8 mouse cellular contexts compared by ENCODE assay signal in the genomic region with DNA sequence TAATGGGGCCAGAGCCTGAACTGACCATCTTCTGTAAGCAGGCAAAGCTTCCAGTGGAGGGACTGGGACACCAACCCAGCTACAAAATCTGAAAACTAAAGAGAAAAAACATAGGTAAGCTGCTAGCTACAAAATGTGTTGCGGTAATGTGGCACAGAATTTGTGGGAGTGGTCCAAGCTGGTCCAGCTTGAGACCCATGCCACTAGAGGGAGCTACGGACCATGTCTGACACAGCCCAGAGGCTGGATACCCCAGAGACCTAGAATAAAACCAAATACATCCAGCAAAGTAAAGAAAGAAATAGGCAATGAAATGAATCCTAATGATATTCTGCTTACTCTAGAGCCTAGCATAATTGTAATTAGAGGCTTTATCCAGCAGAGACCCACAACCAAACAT.
DNase-seq lines count a peak whose midpoint lies in the region; ATAC-seq lines count a peak whose summit lies in the region.

No protein-coding gene starts in this region.

- H3K4me2 ChIP-seq in embryonic facial prominence, embryonic 11.5 days (ENCODE audit: low read depth, low read length), result no peak overlapping the region
- no peak overlapping the region for H3K4me2 ChIP-seq in kidney, embryonic 14.5 days (replicated peaks; ENCODE audit: low read depth, low read length)

- H3K9ac ChIP-seq in embryonic facial prominence, embryonic 11.5 days (replicated peaks; ENCODE audit: low read length), result no peak overlapping the region
- H3K9ac ChIP-seq in kidney, embryonic 14.5 days (ENCODE audit: low read depth, low read length), result no peak overlapping the region

- no peak overlapping the region for H3K27ac ChIP-seq in embryonic facial prominence, embryonic 11.5 days (replicated peaks; ENCODE audit: low read depth, low read length)
- no peak overlapping the region for H3K27ac ChIP-seq in kidney, embryonic 14.5 days (ENCODE audit: low read depth, low read length)

- no peak for ATAC-seq in embryonic facial prominence, embryonic 11.5 days (replicated peaks; ENCODE audit: insufficient number of reproducible peaks, low FRiP score, low TSS enrichment, low read depth)
- ATAC-seq in kidney, embryonic 14.5 days (ENCODE audit: low FRiP score, low TSS enrichment), result peak; percentile 73; the same call in 1 of the 2 replicates
- peak; percentile 80 for ATAC-seq in megakaryocyte progenitor cell, adult 5-6 weeks (replicated peaks; ENCODE audit: poor library complexity)
- ATAC-seq in activated CD4-positive, CD25-positive, alpha-beta regulatory T cell, adult 4 months, result no peak

- H3K36me3 ChIP-seq in embryonic facial prominence, embryonic 11.5 days (replicated peaks; ENCODE audit: control insufficient read depth, insufficient read depth, low read depth, low read length), result no peaks in the 10 kb centered on the region
- no peaks in the 10 kb centered on the region for H3K36me3 ChIP-seq in kidney, embryonic 14.5 days (ENCODE audit: control insufficient read depth, insufficient read depth, low read length)

- intact Hi-C loops in heart, postnatal 10 days (cut with DNase I), result loop anchor here (2.0 to 5.0 kb wide), 3 partner anchors 109 to 239 kb away; no protein-coding TSS in a partner anchor

- no peaks in the 10 kb centered on the region for H3K4me1 ChIP-seq in embryonic facial prominence, embryonic 11.5 days (ENCODE audit: control insufficient read depth, insufficient read depth, low read length)
- H3K4me1 ChIP-seq in kidney, embryonic 14.5 days (ENCODE audit: control insufficient read depth, insufficient read depth, low read length), result no peaks in the 10 kb centered on the region

- no peaks in the 10 kb centered on the region for H3K9me3 ChIP-seq in embryonic facial prominence, embryonic 11.5 days (replicated peaks; ENCODE audit: control insufficient read depth, low read length)
- H3K9me3 ChIP-seq in kidney, embryonic 14.5 days (ENCODE audit: control insufficient read depth, low read length), result no peaks in the 10 kb centered on the region

- peak; percentile 33 to 69 for DNase-seq in heart, postnatal 10 days
- no peak for DNase-seq in heart, adult 8-10 months (ENCODE audit: low spot score)
- peak; percentile 70 for DNase-seq in A20 (ENCODE audit: low read depth, low spot score)
- peak; percentile 15 to 26 for DNase-seq in adrenal gland, adult 18-20 months (ENCODE audit: low spot score in 2 of 2)
- DNase-seq in embryonic facial prominence, embryonic 11.5 days (ENCODE audit: low spot score), result peak; percentile 81

- H3K4me3 ChIP-seq in embryonic facial prominence, embryonic 11.5 days (ENCODE audit: low read depth, low read length), result no peak overlapping the region
- H3K4me3 ChIP-seq in kidney, embryonic 14.5 days (ENCODE audit: low read length), result no peak overlapping the region

- 42% methylated on average over 2 of the region's 2 CpGs for WGBS in embryonic facial prominence, embryonic 11.5 days
- WGBS in kidney, embryonic 14.5 days, result 37% methylated on average over 2 of the region's 2 CpGs

- H3K27me3 ChIP-seq in embryonic facial prominence, embryonic 11.5 days (ENCODE audit: control insufficient read depth, insufficient read depth, low read length), result no peaks in the 10 kb centered on the region
- no peaks in the 10 kb centered on the region for H3K27me3 ChIP-seq in kidney, embryonic 14.5 days (ENCODE audit: control insufficient read depth, insufficient read depth, low read length)

Comparison
In these comparisons a context has a peak if more than half of its experiments do, and no peak if none do; other contexts are left out.
1. ATAC-seq: peak in kidney, embryonic 14.5 days (single experiment) and megakaryocyte progenitor cell, adult 5-6 weeks (single experiment); none in embryonic facial prominence, embryonic 11.5 days (single experiment) and activated CD4-positive, CD25-positive, alpha-beta regulatory T cell, adult 4 months (single experiment).